Mouse (Mus musculus) cerebellum, adult 2 months (tissue): ENCODE data around the gene Cdx2. TPM values are rescaled to one million over a fixed set of nuclear protein-coding genes. Genes with fewer than 3 reads are reported as not detected.

Experiments used
- DNase-seq, 2 experiments: peaks; one replicate each; pipeline ENCODE4 v3.0.0; 2021
- H3K27ac ChIP-seq: fragments of 200-500 bp; 2 replicates; pipeline ENCODE4 v1.5.1; 2012; ENCODE audit warnings: low read length, control low read depth, inconsistent platforms; ENCODE audit not compliant: insufficient read depth
- H3K27me3 ChIP-seq: fragments of 200-500 bp; 2 replicates; pipeline ENCODE4 v1.6.1; 2012; ENCODE audit warnings: inconsistent platforms, mild to moderate bottlenecking, low read length, moderate library complexity; ENCODE audit not compliant: control insufficient read depth, insufficient read depth
- H3K4me1 ChIP-seq: fragments of 200-500 bp; 2 replicates; pipeline ENCODE4 v1.6.1; 2011; ENCODE audit warnings: low read length; ENCODE audit not compliant: control insufficient read depth, insufficient read depth
- H3K4me3 ChIP-seq: fragments of 200-500 bp; replicated peaks from 2 replicates; pipeline ENCODE3; 2011; ENCODE audit warnings: mild to moderate bottlenecking, low read depth, low read length, control low read depth; ENCODE audit not compliant: insufficient read depth
- CTCF ChIP-seq: fragments of 200-500 bp; IDR thresholded peaks from 2 replicates; pipeline ENCODE4 v1.5.1; 2011; ENCODE audit warnings: low read depth, mild to moderate bottlenecking, control low read depth, low read length, moderate library complexity, borderline replicate concordance; ENCODE audit not compliant: insufficient read depth
- POLR2A ChIP-seq: fragments of 200-500 bp; IDR thresholded peaks from 2 replicates; pipeline ENCODE4 v1.6.1; 2011; ENCODE audit warnings: low read length, control low read depth, borderline replicate concordance; ENCODE audit not compliant: insufficient read depth
- WGBS: fragments of 180-500 bp; shearing (Covaris S2); methylation state at CpG from one replicate; pipeline ENCODE4 v1.1.7; 2018; 5-methylcytosine and 5-hydroxymethylcytosine counted together
- polyA plus RNA-seq: library from polyadenylated mRNA; depleted of rRNA; stranded (reverse); fragments of >200 nt; gene quantifications from 2 replicates; pipeline ENCODE4 v1.2.3, GENCODE M21; 2012

Gene Cdx2
- polyA plus RNA-seq, 1 experiment = not detected

DNA sequence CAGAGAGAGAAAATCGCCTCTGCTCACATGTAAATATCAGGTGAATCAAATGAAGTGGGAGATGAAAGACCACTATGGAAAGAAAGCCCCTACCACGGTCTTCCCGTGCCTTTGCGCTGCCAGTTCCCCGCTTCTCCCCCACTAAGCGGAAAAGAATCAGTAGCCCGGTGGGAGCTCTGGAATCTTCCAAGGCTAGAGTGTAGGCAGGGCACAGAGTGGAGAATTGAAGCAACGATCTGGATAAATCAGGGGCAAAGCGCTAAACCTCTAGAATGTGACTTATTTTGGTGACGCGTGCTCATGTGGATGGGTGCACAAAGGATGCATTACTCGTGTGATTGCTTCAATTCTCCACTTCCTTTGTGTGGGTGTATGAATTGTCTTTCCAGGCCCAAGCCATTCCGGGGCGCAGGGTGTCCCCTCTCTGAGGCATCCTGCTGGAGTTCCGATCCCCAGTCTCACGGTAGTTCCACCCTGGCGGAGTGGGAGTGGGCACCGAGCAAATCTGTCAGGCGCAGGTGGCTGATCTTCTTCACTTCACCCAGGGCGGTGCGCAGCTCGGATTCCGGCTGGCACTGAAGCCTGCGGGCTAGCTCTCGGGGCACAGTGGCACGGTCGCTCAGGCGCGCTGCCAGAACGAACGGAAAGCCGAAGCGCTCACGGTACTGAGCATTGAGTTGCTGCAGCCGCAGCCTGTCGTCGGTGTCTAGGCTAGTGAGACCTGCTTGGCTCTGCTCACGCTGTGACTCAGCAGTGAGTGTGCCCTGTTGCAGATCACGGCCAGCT, 7.8 kb upstream of the Cdx2 start:
- DNase-seq = no peak
- Histone ChIP-seq H3K27ac (no peak overlapping the region), H3K4me3 (no peak overlapping the region), H3K4me1 (no peaks in the 10 kb centered on the region), H3K27me3 (no peaks in the 10 kb centered on the region; the same call in 1 of the 2 replicates)
- TF ChIP-seq POLR2A (no peak), CTCF (no peak)
- WGBS = under 1% methylated on average over 39 of the region's 39 CpGs

DNA sequence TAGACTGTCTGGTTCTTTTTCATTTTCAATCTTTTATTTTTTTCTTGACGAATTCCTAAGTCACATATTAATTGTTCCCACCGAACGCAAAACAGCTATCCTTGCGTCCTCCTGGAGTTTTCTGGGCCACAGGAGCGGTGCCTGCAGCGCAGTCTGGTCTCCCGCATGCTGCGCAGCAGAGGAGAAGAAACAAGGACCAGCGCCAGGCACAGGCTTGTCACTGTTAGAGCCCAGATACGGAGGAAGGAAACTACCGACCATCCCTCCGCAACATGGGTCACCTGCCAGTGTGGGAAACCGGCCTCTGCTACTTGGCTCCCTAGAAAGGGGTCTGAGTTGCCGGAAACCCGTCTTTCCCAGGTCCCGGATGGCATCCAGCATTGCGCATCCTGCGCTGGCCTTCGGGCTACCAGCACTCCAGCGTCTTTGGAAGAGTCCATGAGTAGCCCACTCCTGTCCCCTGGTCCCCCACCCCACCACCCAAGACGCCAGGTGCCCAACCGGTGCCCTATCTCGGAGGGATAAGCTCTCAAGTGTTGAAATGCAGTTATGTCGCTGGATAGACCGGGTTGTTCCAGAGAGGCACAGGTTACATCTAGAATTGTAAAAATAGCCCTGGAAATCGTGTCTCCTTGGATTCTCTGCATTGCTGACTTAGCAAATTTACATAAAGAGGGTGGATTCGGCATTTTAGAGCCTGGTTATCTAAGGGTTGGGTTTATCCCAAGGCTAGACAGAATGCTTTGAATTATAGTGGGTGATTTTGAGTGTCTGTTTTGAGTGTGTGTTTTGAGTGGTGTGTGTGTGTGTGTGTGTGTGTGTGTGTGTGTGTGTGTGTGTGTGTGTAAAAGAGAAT, 6.0 kb upstream of the Cdx2 start:
- WGBS = 2% methylated on average over 27 of the region's 27 CpGs
- DNase-seq = no peak
- Histone ChIP-seq H3K4me1 (no peaks in the 10 kb centered on the region), H3K4me3 (no peak overlapping the region), H3K27ac (no peak overlapping the region), H3K27me3 (no peaks in the 10 kb centered on the region; the same call in 1 of the 2 replicates)
- TF ChIP-seq POLR2A (no peak), CTCF (no peak)

DNA sequence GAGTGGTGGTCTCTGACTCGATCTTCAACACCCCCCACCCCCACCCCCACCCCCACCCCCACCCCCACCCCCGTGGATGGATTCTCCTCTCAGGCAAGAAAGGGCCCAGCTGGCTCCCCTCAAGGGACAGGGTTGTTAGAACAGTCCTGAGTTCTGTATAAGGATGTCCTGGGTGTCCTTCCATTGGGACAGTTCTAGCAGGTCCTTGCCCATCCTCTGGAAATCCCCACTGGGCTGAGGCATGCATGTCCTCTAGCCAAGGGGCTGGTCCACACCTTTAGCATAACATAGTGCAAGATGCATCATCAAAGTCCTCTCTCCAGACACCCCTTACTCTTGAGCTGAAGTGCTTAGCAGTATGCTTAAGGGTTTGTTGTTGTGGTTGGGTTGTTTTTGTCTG, 2.7 kb upstream of the Cdx2 start:
- peaks cover 4% of the 10 kb centered on the region; the same call in 1 of the 2 replicates for H3K27me3 ChIP-seq
- H3K27ac ChIP-seq = no peak overlapping the region
- H3K4me1 ChIP-seq = no peaks in the 10 kb centered on the region
- no peak for DNase-seq
- H3K4me3 ChIP-seq = no peak overlapping the region
- WGBS = 8% methylated on average over 2 of the region's 2 CpGs
- TF ChIP-seq POLR2A (no peak), CTCF (no peak)

DNA sequence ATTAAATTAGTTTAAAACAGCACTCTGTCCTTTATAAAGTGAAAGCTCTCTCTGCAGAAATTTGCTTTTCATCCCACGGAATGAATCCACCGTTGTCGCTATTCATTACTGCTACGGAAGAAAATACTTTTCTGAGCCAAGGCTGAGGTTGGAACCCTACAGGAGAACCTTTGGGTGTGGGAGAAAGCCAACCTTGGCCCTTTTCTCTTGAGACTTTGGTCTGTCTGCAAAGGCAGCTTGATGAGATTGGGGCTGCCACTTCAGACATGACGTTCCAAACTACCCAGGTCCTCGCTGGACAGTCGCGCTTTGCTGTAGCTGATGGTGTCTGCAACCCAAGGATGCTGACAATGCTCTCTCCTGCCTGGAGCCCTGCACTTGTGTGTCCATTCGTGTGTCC, 1.4 kb upstream of the Cdx2 start:
- TF ChIP-seq CTCF (no peak), POLR2A (no peak)
- no peak overlapping the region for H3K4me3 ChIP-seq
- H3K27me3 ChIP-seq = peaks cover 4% of the 10 kb centered on the region; the same call in 1 of the 2 replicates
- WGBS = 4% methylated on average over 9 of the region's 9 CpGs
- no peaks in the 10 kb centered on the region for H3K4me1 ChIP-seq
- DNase-seq = no peak
- no peak overlapping the region for H3K27ac ChIP-seq

DNA sequence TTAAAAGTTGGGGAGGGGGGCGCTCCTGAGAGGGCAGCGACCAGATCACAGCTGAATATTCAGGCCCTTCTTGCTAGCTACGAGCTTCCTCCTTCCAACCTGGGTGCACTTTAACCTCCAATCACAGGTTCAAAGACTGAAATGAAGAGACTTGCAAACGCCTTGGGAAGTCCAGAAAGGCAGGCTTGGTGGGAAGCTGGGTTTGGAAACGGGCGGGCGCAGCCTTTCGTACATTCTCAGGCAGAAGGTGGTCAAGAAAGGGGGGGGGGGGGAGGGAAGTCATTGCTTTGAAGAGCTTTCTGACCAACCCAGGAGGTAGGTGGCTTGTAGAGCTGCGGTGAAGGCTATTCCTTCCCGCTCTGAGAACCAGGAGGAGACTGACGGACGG, 322 bp upstream of the Cdx2 start:
- Histone ChIP-seq H3K27ac (no peak overlapping the region), H3K27me3 (peaks cover 7% of the 10 kb centered on the region; the same call in 1 of the 2 replicates), H3K4me3 (no peak overlapping the region), H3K4me1 (no peaks in the 10 kb centered on the region)
- DNase-seq = no peak
- 4% methylated on average over 12 of the region's 12 CpGs for WGBS
- TF ChIP-seq CTCF (no peak), POLR2A (no peak)

DNA sequence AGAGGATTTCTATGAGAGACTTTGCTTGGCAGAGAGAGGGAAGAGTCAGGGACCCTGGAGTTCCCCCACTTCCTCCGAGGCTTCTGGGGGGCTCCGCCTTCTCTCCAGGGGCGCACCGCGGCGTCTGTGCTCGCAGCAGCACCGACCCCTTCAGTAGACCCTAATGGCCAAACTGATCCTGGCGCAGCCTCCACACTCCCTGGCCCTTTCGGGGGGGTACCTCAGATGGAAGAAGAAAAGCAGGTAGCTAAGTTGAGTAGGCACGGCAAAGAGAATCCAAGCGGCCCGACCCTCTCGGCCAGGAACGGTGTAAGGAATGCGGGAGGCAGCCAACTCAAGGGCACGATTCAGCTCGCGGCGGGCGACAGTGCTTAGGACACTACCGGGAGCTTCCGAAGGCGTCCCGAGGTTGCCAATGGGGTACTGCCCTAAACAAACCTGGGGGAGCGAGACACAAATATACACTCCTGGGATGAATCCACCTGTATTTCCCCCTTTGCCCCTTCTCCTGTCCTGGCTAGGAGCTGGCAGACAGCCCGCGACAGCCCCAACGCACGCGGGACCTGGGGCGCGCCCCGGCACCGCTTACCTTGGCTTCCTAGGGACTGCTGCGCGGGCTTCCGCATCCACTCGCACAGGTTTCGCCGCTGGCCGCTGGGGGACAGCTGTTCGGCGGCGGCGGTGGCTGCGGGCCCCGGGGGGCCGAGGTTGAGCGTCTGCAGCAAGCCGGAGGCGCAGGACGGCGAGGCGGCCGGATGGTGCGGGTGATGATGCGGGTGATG, 1.0 kb downstream of the Cdx2 start:
- 1% methylated on average over 57 of the region's 58 CpGs for WGBS
- Histone ChIP-seq H3K27me3 (peaks cover 7% of the 10 kb centered on the region; the same call in 1 of the 2 replicates), H3K4me3 (no peak overlapping the region), H3K27ac (no peak overlapping the region), H3K4me1 (no peaks in the 10 kb centered on the region)
- no peak for DNase-seq
- TF ChIP-seq CTCF (no peak), POLR2A (no peak)

DNA sequence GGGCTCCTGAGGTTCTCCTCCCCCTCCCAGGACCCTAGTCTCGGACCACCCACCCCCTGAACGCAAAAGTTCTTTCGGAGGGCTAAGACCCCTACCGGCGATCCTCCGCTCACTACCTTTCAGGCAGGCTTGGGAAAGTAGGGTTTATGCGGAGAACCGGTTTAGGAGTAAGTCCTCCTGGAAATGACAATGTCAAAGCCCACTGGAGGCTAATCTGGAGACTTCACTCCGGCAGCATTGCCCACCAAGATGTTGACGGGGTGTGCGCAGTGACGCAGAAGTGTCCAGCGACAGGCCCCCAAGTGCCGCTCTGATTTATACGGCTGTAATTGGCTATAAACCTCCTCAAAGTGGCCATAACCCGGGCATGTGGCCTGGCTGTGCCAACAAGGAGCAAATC, 1.9 kb downstream of the Cdx2 start:
- no peak for DNase-seq
- Histone ChIP-seq H3K27ac (no peak overlapping the region), H3K27me3 (peaks cover 7% of the 10 kb centered on the region; the same call in 1 of the 2 replicates), H3K4me3 (no peak overlapping the region), H3K4me1 (no peaks in the 10 kb centered on the region)
- TF ChIP-seq POLR2A (no peak), CTCF (no peak)
- 1% methylated on average over 16 of the region's 16 CpGs for WGBS
